Mouse (Mus musculus) CH12.LX (cell line): ENCODE results near the gene Dcaf8. TPM values are rescaled to one million over a fixed set of nuclear protein-coding genes. Genes with fewer than 3 reads are reported as not detected.
A peak's percentile ranks its signal among the peaks of the same experiment; 100 is the strongest.

Experiments used
- DNase-seq: peaks from one replicate; pipeline ENCODE4 v3.0.0-alpha.2; 2013; ENCODE audit errors: extremely low read depth
- H3K27ac ChIP-seq: 2 replicates; pipeline ENCODE4 v1.5.1; 2012; ENCODE audit warnings: low read depth, mild to moderate bottlenecking, control low read depth, moderate library complexity; ENCODE audit not compliant: insufficient read depth
- H3K27me3 ChIP-seq: replicated peaks from 2 replicates; pipeline ENCODE3; 2012; ENCODE audit warnings: inconsistent platforms
- H3K36me3 ChIP-seq, 2 experiments: replicated peaks in 1 of 2; 2 replicates each; pipeline versions ENCODE3 to v1.6.1; 2012; ENCODE audit warnings: inconsistent platforms in 1 of 2, low read length in 1 of 2, mild to moderate bottlenecking in 1 of 2, mixed read lengths in 1 of 2, moderate library complexity in 1 of 2; ENCODE audit not compliant: control insufficient read depth in 1 of 2, insufficient read depth in 1 of 2
- H3K4me1 ChIP-seq, 2 experiments: 2 replicates each; pipeline ENCODE4 v1.6.1; 2012; ENCODE audit warnings: inconsistent platforms in 1 of 2, moderate library complexity in 1 of 2; ENCODE audit not compliant: insufficient read depth in 2 of 2, control insufficient read depth in 1 of 2
- H3K4me2 ChIP-seq: 2 replicates; pipeline ENCODE4 v1.6.1; 2012; ENCODE audit warnings: low read depth, mild to moderate bottlenecking, control low read depth; ENCODE audit not compliant: poor library complexity, insufficient read depth, severe bottlenecking
- H3K4me3 ChIP-seq, 3 experiments: fragments of 150-350 bp in 1 of 3; sonication (generic) in 1 of 3; replicated peaks in 1 of 3; 2 replicates each; pipeline versions ENCODE3 to v1.5.1; 2011 to 2012; ENCODE audit warnings: low read depth in 2 of 3, low read length in 2 of 3, mild to moderate bottlenecking in 2 of 3, moderate library complexity in 2 of 3, control low read depth in 1 of 3, improper control_type of control experiment in 1 of 3, inconsistent platforms in 1 of 3, mixed read lengths in 1 of 3; ENCODE audit not compliant: poor library complexity in 1 of 3
- H3K79me2 ChIP-seq: replicated peaks from 2 replicates; pipeline ENCODE4 v1.6.1; 2012; ENCODE audit warnings: mild to moderate bottlenecking, moderate library complexity; ENCODE audit not compliant: control insufficient read depth, poor library complexity, insufficient read depth, severe bottlenecking; ENCODE audit errors: extremely low read depth
- H3K9ac ChIP-seq: 2 replicates; pipeline ENCODE4 v1.6.1; 2012; ENCODE audit warnings: low read depth, mild to moderate bottlenecking, control low read depth, moderate library complexity; ENCODE audit not compliant: insufficient read depth
- H3K9me3 ChIP-seq: replicated peaks from 2 replicates; pipeline ENCODE3; 2012; ENCODE audit warnings: low read length, inconsistent platforms, mixed read lengths
- CHD2 ChIP-seq: IDR thresholded peaks from 2 replicates; pipeline ENCODE4 v1.6.1; 2011; ENCODE audit warnings: low read length, improper control_type of control experiment
- CTCF ChIP-seq, 2 experiments: IDR thresholded peaks in 1 of 2; conservative IDR thresholded peaks in 1 of 2; 2 replicates each; pipeline ENCODE4 v1.5.1; 2011 to 2012; ENCODE audit warnings: low read depth in 2 of 2, low read length in 2 of 2, improper control_type of control experiment in 1 of 2, inconsistent platforms in 1 of 2, mild to moderate bottlenecking in 1 of 2, moderate library complexity in 1 of 2
- ELF1 ChIP-seq: IDR thresholded peaks from 2 replicates; pipeline ENCODE4 v1.6.1; 2014; ENCODE audit warnings: low read depth, mild to moderate bottlenecking, inconsistent platforms, low read length, improper control_type of control experiment
- EP300 ChIP-seq: IDR thresholded peaks from 2 replicates; pipeline ENCODE4 v1.6.1; 2011; ENCODE audit warnings: low read length, improper control_type of control experiment
- MXI1 ChIP-seq: IDR thresholded peaks from 2 replicates; pipeline ENCODE4 v1.6.1; 2011; ENCODE audit warnings: mild to moderate bottlenecking, low read depth, low read length, improper control_type of control experiment
- NELFE ChIP-seq: IDR thresholded peaks from 2 replicates; pipeline ENCODE4 v1.6.1; 2011; ENCODE audit warnings: low read depth, low read length, improper control_type of control experiment
- NRF1 ChIP-seq: IDR thresholded peaks from 2 replicates; pipeline ENCODE4 v1.6.1; 2014; ENCODE audit warnings: low read depth, mild to moderate bottlenecking, inconsistent platforms, low read length, improper control_type of control experiment, moderate library complexity
- POLR2A ChIP-seq: IDR thresholded peaks from 2 replicates; pipeline ENCODE4 v1.6.1; 2011; ENCODE audit warnings: low read depth, mild to moderate bottlenecking, improper control_type of control experiment, low read length
- SIN3A ChIP-seq: IDR thresholded peaks from 2 replicates; pipeline ENCODE4 v1.6.1; 2012; ENCODE audit warnings: low read length, improper control_type of control experiment, inconsistent platforms
- TCF12 ChIP-seq: IDR thresholded peaks from 2 replicates; pipeline ENCODE4 v1.6.1; 2014; ENCODE audit warnings: low read depth, mild to moderate bottlenecking, inconsistent platforms, low read length, improper control_type of control experiment
- ZMIZ1 ChIP-seq: IDR thresholded peaks from 2 replicates; pipeline ENCODE4 v1.6.1; 2012; ENCODE audit warnings: low read depth, mild to moderate bottlenecking, inconsistent platforms, low read length, improper control_type of control experiment
- dilution Hi-C: fragments of 300-500 bp; cut with MboI; formaldehyde crosslinking; loops from 2 replicates; pipeline ENCODE4 v1.14.3; 2020; ENCODE audit warnings: low sequenced_read_pairs; ENCODE audit not compliant: extremely low pct_unique_long_range_greater_than_20kb, extremely low pct_ligation_motif_present
- in situ Hi-C: fragments of 300-500 bp; cut with MboI; formaldehyde crosslinking; loops from 3 replicates; pipeline ENCODE4 v1.14.3; 2019; ENCODE audit warnings: low sequenced_read_pairs, low pct_ligation_motif_present, low pct_unique_long_range_greater_than_20kb, mixed read lengths
- polyA plus RNA-seq: library from polyadenylated mRNA; unstranded; fragments of >175 nt; gene quantifications from 2 replicates; pipeline ENCODE4 v1.2.1, GENCODE M21; 2012; ENCODE audit warnings: low read depth; ENCODE audit not compliant: insufficient read length
- total RNA-seq, 2 experiments: library from RNA; depleted of rRNA; stranded (reverse); fragments of 300-350 nt in 1 of 2; fragments of >200 nt in 1 of 2; gene quantifications; 2 replicates each; pipeline ENCODE4 v1.2.3; 2012 to 2014

Gene Dcaf8
- total and polyA plus RNA-seq, 3 experiments = 46.2 to 77.2 (median 58.5) TPM

GRCm38 (mm10) chr1:172197146-172197545 is 49.3 kb downstream of the Dcaf8 start:
- H3K4me2 ChIP-seq = no peak overlapping the region
- dilution Hi-C loops = no loop called here

GRCm38 (mm10) chr1:172197851-172198250 is 50.0 kb downstream of the Dcaf8 start:
- in situ Hi-C loops = no loop called here

More at GRCm38 (mm10) chr1:172197146-172197545, 49.3 kb downstream of the Dcaf8 start:
- peaks cover 80 to 92% of the 10 kb centered on the region in 2 experiments for H3K36me3 ChIP-seq
- H3K79me2 ChIP-seq = 0 out of 2 replicates have a peak, but pooled peaks cover 5% of the 10 kb centered on the region
- DNase-seq = no peak
- H3K27me3 ChIP-seq = no peaks in the 10 kb centered on the region
- no peak overlapping the region for H3K9ac ChIP-seq
- H3K4me3 ChIP-seq = no peak overlapping the region
- no peak overlapping the region for H3K27ac ChIP-seq
- in situ Hi-C loops = no loop called here
- H3K9me3 ChIP-seq = no peaks in the 10 kb centered on the region
- H3K4me1 ChIP-seq = peaks cover 9 to 21% of the 10 kb centered on the region in 2 experiments
- 0 out of 2 replicates have a peak, but pooled peaks have one; percentile 6 for TF ChIP-seq POLR2A
- no peak for TF ChIP-seq CHD2

GRCm38 (mm10) chr1:172198316-172198715 is 50.4 kb downstream of the Dcaf8 start:
- TF ChIP-seq ZMIZ1 (no peak), EP300 (no peak), ELF1 (no peak), NRF1 (no peak), CTCF (conservative IDR thresholded peaks at IDR 0.05 in 1 of 2, IDR thresholded peaks at IDR 0.05 in 1 of 2; ENCODE audit: low read depth in 2 of 2, low read length in 2 of 2) (no peak), MXI1 (no peak), SIN3A (no peak)
- TF ChIP-seq, all 38 proteins: peak for 0
- H3K36me3 ChIP-seq = peaks cover 78 to 97% of the 10 kb centered on the region in 2 experiments
- H3K27ac ChIP-seq = no peak overlapping the region
- in situ Hi-C loops (no loop called here), dilution Hi-C loops (no loop called here)
- H3K4me2 ChIP-seq = no peak overlapping the region
- DNase-seq = no peak
- no peak overlapping the region for H3K4me3 ChIP-seq
- 0 out of 2 replicates have a peak, but pooled peaks cover 5% of the 10 kb centered on the region for H3K79me2 ChIP-seq
- no peaks in the 10 kb centered on the region for H3K9me3 ChIP-seq
- no peaks in the 10 kb centered on the region for H3K27me3 ChIP-seq
- H3K4me1 ChIP-seq = peaks cover 9 to 30% of the 10 kb centered on the region in 2 experiments
- no peak overlapping the region for H3K9ac ChIP-seq

More at GRCm38 (mm10) chr1:172197851-172198250, 50.0 kb downstream of the Dcaf8 start:
- Histone ChIP-seq H3K9me3 (no peaks in the 10 kb centered on the region), H3K27ac (no peak overlapping the region), H3K4me1 (peaks cover 9 to 25% of the 10 kb centered on the region in 2 experiments), H3K4me2 (no peak overlapping the region), H3K9ac (no peak overlapping the region), H3K27me3 (no peaks in the 10 kb centered on the region), H3K4me3 (no peak overlapping the region), H3K36me3 (peaks cover 78 to 92% of the 10 kb centered on the region in 2 experiments), H3K79me2 (0 out of 2 replicates have a peak, but pooled peaks cover 5% of the 10 kb centered on the region)
- no peak for DNase-seq
- dilution Hi-C loops = no loop called here
- TF ChIP-seq MXI1 = no peak
- no peak for TF ChIP-seq TCF12
- TF ChIP-seq NELFE = no peak
